Mouse (Mus musculus) ES-Bruce4 (cell line): Measurements from ENCODE around the gene Tstd2. TPM values are rescaled to one million over a fixed set of nuclear protein-coding genes. Genes with fewer than 3 reads are reported as not detected.

Experiments used
- H3K27ac ChIP-seq: 2 replicates; pipeline ENCODE4 v1.5.1; 2012; ENCODE audit warnings: low read length, inconsistent platforms; ENCODE audit not compliant: insufficient read depth
- H3K27me3 ChIP-seq: 2 replicates; pipeline ENCODE4 v1.6.1; 2012; ENCODE audit warnings: mild to moderate bottlenecking, low read length, inconsistent platforms; ENCODE audit not compliant: control insufficient read depth, poor library complexity, insufficient read depth, severe bottlenecking
- H3K36me3 ChIP-seq: 2 replicates; pipeline ENCODE4 v1.6.1; 2012; ENCODE audit warnings: inconsistent platforms, mild to moderate bottlenecking, low read length, moderate library complexity; ENCODE audit not compliant: control insufficient read depth, poor library complexity, insufficient read depth, severe bottlenecking
- H3K4me1 ChIP-seq: one replicate; pipeline ENCODE4 v1.8.1; 2011; ENCODE audit warnings: low read length; ENCODE audit not compliant: control insufficient read depth, insufficient read depth
- H3K4me3 ChIP-seq: 2 replicates; pipeline ENCODE4 v1.5.1; 2011; ENCODE audit warnings: low read depth, mild to moderate bottlenecking, low read length
- H3K9ac ChIP-seq: 2 replicates; pipeline ENCODE4 v1.6.1; 2012; ENCODE audit warnings: low read depth, mild to moderate bottlenecking, inconsistent platforms; ENCODE audit not compliant: poor library complexity, severe bottlenecking
- H3K9me3 ChIP-seq: replicated peaks from 2 replicates; pipeline ENCODE4 v1.6.1; 2012; ENCODE audit warnings: mild to moderate bottlenecking, low read length, inconsistent platforms; ENCODE audit not compliant: control insufficient read depth, poor library complexity, insufficient read depth, severe bottlenecking
- CTCF ChIP-seq: IDR thresholded peaks from one replicate; pipeline ENCODE4 v1.8.1; 2011; ENCODE audit warnings: low read depth, low read length
- EP300 ChIP-seq: IDR thresholded peaks from 2 replicates; pipeline ENCODE4 v1.6.1; 2011; ENCODE audit warnings: low read depth, low read length; ENCODE audit not compliant: insufficient read depth
- POLR2A ChIP-seq: IDR thresholded peaks from one replicate; pipeline ENCODE4 v1.8.1; 2011; ENCODE audit warnings: low read length; ENCODE audit not compliant: insufficient read depth
- polyA plus RNA-seq: library from polyadenylated mRNA; stranded (reverse); fragments of >200 nt; gene quantifications from 2 replicates; pipeline ENCODE4 v1.2.4, GENCODE M21; 2011; ENCODE audit warnings: low read depth; ENCODE audit not compliant: missing spikeins, insufficient read depth, insufficient read length

Tstd2 gene
- polyA plus RNA-seq, 1 experiment = 47.3 TPM

- Histone ChIP-seq H3K9me3 (no peaks in the 10 kb centered on the region), H3K4me1 (peaks cover 3% of the 10 kb centered on the region), H3K36me3 (no peaks in the 10 kb centered on the region), H3K9ac (no peak overlapping the region), H3K27me3 (no peaks in the 10 kb centered on the region), H3K4me3 (no peak overlapping the region), H3K27ac (no peak overlapping the region)
- TF ChIP-seq CTCF (no peak), EP300 (no peak), POLR2A (no peak)
Observed at GRCm38 (mm10) chr4:46084416-46085172, 53.9 kb downstream of the Tstd2 start.

- Histone ChIP-seq H3K9ac (no peak overlapping the region), H3K27me3 (no peaks in the 10 kb centered on the region), H3K4me3 (no peak overlapping the region), H3K4me1 (peaks cover 3% of the 10 kb centered on the region), H3K9me3 (no peaks in the 10 kb centered on the region), H3K27ac (no peak overlapping the region), H3K36me3 (no peaks in the 10 kb centered on the region)
- TF ChIP-seq EP300 (no peak), POLR2A (no peak), CTCF (no peak)
Observed at GRCm38 (mm10) chr4:46082555-46082954, 55.9 kb downstream of the Tstd2 start.

GRCm38 (mm10) chr4:46080261-46080660, 58.2 kb downstream of the Tstd2 start:
- H3K4me3 ChIP-seq = no peak overlapping the region
- no peak for TF ChIP-seq CTCF
- TF ChIP-seq POLR2A = no peak
- TF ChIP-seq EP300 = no peak
- no peaks in the 10 kb centered on the region for H3K4me1 ChIP-seq
- no peaks in the 10 kb centered on the region for H3K36me3 ChIP-seq
- H3K27ac ChIP-seq = no peak overlapping the region
- H3K9me3 ChIP-seq = no peaks in the 10 kb centered on the region
- no peaks in the 10 kb centered on the region for H3K27me3 ChIP-seq
- H3K9ac ChIP-seq = no peak overlapping the region

GRCm38 (mm10) chr4:46076892-46077291, 61.6 kb downstream of the Tstd2 start:
- Histone ChIP-seq H3K4me3 (no peak overlapping the region), H3K4me1 (no peaks in the 10 kb centered on the region), H3K36me3 (no peaks in the 10 kb centered on the region), H3K9me3 (no peaks in the 10 kb centered on the region), H3K27ac (no peak overlapping the region), H3K27me3 (no peaks in the 10 kb centered on the region), H3K9ac (no peak overlapping the region)
- TF ChIP-seq CTCF (no peak), POLR2A (no peak), EP300 (no peak)

GRCm38 (mm10) chr4:46075664-46076063, 62.8 kb downstream of the Tstd2 start:
- no peak for TF ChIP-seq POLR2A
- TF ChIP-seq EP300 = no peak
- no peak for TF ChIP-seq CTCF
- no peaks in the 10 kb centered on the region for H3K27me3 ChIP-seq

GRCm38 (mm10) chr4:46073736-46074135, 64.8 kb downstream of the Tstd2 start:
- TF ChIP-seq EP300 = no peak
- TF ChIP-seq POLR2A = no peak
- no peak for TF ChIP-seq CTCF
- no peak overlapping the region for H3K4me3 ChIP-seq
- H3K27me3 ChIP-seq = no peaks in the 10 kb centered on the region
- H3K36me3 ChIP-seq = no peaks in the 10 kb centered on the region
- no peak overlapping the region for H3K27ac ChIP-seq
- H3K4me1 ChIP-seq = no peaks in the 10 kb centered on the region
- H3K9ac ChIP-seq = no peak overlapping the region
- H3K9me3 ChIP-seq = no peaks in the 10 kb centered on the region

More at GRCm38 (mm10) chr4:46075664-46076063, 62.8 kb downstream of the Tstd2 start:
- Histone ChIP-seq H3K4me1 (no peaks in the 10 kb centered on the region), H3K36me3 (no peaks in the 10 kb centered on the region), H3K9me3 (no peaks in the 10 kb centered on the region), H3K4me3 (no peak overlapping the region), H3K27ac (no peak overlapping the region), H3K9ac (no peak overlapping the region)
